Mouse (Mus musculus): ENCODE data around the gene Rpl29.

Rpl29 gene

DNA sequence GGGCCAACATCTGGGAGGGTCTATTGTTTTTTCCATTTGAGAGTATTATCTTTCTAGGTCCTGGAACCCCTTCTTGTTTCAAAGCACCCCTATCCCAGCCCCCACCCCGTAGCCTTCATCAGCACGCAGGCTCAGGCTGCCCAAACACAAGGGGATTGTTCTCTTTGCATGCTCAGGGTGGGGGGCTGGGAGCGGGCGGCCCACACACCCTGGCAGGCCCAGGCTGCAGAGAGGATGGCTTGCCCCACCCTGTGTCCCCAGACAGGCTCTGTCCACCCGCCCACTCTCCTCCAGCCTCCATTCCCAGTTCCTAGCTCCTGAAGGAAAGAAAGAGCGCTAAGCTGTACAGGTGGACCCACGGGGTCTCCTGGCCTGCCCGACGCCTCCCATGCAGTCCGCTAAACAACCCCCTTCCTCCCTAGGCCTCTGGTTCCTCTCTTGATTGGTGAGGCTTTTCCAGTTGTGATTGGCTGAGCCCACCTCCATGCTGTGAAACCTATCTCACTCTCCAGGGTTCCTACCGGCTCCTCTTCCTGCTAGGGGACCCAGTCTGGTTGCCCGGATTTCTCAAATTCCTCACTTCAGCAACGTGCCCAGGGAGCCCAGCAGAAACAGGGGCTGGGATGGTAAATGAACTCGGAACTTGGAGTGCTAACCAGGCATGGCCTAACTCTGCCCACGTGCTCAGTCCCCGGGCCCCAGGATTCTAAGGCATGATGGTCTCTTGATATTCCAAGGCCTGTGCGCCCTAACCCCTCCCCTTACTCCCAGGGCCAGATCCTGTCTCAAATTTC is 25.8 kb downstream of the Rpl29 start:
- no peak for DNase-seq (ENCODE audit: low read depth, low spot score)

DNA sequence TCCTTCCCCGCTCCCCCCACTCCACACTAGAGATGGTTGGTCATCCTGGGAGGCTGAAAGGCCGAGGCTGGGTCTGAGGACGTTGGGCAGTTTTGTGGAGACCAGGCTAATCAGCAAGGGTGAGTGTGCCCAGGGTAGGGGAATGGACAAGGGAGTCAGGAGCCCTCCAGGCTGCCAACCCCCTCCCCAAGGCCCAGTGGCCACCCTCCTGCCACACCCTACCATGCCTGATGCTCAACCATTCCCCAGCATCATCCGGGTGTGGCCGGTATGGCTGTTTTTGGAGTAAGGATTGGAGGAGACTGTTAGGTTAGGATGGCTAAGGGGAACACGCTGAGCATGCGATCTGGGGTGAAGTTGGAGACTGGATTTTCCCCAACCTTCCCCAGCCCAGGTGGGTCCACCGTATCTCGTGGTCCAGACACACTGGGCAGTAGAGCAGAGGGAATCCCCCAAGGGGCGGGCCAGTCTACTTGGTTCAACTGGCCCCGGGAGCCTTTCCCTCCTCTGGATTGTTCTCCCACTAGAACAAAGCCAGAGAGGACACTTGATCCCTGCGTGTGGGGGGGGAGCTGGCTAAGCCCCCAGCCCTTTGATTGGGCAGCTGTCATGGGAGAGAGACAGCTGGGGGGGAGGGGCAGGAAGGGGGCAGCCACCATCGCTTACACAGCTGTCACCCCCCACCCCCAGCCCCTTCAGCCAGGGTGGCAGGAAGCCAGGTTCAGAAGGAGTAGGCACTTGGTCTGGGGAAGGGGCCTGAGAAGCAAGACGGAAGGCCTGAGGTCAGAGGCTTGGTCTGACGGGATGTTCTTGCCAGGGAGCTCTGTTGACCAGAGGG is 27.3 kb downstream of the Rpl29 start:
- no peak for DNase-seq (ENCODE audit: low read depth, low spot score)

DNA sequence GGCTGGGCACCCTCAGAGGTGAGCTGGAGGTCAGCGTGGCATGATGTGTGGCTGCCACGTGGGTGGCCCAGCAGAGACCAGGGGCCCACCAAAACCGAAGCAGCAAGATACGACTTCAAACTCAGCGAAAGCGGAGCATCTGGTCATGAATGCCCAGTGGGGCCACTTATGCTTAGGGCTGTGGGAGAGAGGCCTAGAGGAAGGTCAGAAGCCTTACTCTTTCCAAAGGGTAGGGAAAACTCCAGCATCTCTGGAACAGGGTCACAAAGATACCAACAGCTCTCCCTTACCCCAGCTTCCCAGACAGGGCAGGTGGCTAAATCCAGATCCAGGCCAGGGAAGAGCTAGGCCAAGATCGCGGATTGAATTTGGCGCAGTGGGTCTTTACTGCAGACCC is 27.9 kb downstream of the Rpl29 start:
- no peak for DNase-seq (ENCODE audit: low read depth, low spot score)

DNA sequence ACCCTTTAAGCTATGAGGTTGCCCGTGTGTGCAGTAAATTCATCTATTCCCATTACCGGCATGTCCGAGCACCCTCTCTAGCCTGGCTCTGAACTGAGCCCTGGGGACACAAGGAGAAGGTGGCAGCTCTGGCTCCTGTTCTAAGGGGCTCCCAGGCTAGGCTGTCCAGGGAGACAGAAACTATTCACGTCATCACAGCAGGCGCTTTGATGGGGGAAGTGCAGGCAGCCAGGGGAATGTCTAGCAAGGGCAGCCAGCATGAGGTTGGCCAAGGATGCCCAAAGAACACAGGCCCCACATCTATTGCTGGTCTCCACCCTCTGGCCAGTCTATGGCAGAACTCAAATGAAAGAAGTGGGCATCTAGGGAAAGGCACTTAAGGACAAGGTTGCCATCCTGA is 28.7 kb downstream of the Rpl29 start:
- no peak for DNase-seq (ENCODE audit: low read depth, low spot score)

DNA sequence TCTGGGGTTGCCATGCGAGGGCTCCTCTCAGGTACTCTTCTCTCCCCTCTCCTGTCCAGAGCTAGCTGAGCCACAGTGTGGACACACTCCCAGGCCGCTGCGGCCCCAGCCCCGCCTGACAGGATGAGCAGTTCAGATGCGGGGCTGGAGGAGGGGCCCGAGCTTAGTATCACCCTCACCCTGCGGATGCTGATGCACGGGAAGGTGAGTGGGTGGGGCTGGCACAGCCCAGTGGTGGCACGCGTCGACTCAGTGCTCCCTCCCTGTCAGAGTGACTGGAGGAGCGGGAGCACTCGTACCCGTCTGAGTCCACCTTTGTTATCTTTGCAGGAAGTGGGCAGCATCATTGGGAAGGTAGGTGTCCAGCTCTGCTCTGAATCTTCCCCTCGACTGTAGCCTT is 30.7 kb downstream of the Rpl29 start:
- DNase-seq (ENCODE audit: low read depth, low spot score) = no peak

DNA sequence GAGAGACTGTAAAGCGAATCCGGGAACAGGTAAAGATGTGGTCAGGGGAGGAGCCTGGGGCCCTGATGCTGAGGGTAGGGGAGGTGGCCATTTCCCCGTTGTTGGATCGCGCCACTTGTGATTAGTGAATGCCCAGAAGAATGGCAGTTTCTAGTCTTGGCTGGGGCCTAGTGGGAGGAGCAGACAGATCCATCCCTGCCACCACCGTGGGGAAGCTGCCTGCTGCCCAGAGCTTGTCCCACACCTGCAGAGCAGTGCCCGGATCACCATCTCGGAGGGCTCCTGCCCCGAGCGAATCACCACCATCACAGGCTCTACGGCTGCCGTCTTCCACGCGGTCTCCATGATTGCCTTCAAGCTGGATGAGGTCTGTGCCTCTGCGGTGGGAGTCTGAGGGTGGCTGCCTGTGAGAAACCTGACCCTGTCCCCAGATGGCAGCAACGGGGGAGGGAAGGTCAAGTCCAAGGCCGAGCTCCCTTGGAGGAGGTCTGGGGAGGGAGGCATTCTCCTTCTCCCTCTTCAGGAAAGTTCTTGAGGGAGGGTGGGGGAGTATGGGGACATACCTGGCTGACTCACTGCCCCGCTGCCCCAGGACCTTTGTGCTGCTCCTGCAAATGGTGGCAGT is 31.3 kb downstream of the Rpl29 start:
- no peak for DNase-seq (ENCODE audit: low read depth, low spot score)

DNA sequence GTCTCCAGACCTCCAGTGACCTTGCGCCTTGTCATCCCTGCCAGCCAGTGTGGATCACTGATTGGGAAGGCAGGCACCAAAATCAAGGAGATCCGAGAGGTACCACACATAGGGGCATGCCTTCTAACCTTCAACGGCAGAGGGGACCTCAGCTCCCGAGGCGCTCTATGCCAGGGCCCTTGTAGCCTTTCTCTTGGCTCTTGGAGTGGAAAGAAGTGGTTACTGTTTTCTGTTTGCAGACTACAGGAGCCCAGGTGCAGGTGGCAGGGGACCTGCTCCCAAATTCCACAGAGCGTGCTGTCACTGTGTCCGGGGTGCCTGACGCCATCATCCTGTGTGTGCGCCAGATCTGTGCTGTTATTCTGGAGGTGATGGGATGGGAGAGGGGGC is 31.8 kb downstream of the Rpl29 start:
- DNase-seq (ENCODE audit: low read depth, low spot score) = no peak

DNA sequence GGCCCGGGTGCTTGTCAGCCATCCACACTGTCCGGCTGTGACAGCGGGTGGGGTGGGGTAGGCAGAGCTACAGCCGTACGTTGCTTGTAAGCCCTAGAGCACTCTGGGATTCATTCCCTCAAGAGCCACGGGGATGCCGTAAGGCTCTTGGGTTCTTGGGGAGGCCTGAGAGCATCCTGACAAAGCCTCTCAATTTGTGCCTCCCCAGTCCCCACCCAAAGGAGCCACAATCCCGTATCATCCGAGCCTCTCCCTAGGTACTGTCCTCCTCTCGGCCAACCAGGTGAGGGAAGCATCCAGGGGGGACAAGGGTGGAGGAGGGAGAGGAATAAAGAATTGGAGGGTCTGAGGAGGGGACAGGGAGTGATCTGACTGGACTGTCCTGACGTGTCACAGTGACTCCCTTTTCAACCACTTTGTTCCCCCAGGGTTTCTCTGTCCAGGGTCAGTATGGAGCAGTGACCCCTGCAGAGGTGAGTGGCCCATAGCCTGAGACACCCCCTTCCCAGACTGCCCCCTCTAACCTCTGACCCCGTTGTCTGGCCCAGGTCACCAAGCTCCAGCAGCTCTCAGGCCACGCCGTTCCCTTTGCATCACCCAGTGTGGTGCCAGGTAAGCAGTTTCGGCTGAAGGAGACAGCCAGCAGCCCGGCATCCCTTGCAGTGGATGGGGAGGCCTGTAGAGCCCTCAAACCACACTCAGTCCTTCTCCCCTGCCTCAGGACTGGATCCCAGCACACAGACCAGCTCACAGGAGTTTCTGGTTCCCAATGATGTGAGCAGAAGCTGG is 32.6 kb downstream of the Rpl29 start:
- DNase-seq (ENCODE audit: low read depth, low spot score) = no peak

DNA sequence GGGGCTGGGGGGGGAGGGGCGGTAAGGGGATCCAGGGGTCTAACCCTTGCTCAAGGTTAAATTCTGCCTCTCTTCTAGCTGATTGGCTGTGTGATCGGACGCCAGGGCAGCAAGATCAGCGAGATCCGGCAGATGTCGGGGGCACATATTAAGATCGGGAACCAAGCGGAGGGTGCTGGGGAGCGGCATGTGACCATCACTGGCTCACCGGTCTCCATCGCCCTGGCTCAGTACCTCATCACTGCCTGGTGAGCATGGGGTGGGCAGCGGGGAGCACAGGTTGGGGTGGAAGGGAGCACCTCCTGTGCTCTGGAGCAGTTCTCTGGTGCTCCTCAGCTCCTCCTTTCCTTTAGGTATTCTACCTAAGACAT is 33.2 kb downstream of the Rpl29 start:
- no peak for DNase-seq (ENCODE audit: low read depth, low spot score)

DNA sequence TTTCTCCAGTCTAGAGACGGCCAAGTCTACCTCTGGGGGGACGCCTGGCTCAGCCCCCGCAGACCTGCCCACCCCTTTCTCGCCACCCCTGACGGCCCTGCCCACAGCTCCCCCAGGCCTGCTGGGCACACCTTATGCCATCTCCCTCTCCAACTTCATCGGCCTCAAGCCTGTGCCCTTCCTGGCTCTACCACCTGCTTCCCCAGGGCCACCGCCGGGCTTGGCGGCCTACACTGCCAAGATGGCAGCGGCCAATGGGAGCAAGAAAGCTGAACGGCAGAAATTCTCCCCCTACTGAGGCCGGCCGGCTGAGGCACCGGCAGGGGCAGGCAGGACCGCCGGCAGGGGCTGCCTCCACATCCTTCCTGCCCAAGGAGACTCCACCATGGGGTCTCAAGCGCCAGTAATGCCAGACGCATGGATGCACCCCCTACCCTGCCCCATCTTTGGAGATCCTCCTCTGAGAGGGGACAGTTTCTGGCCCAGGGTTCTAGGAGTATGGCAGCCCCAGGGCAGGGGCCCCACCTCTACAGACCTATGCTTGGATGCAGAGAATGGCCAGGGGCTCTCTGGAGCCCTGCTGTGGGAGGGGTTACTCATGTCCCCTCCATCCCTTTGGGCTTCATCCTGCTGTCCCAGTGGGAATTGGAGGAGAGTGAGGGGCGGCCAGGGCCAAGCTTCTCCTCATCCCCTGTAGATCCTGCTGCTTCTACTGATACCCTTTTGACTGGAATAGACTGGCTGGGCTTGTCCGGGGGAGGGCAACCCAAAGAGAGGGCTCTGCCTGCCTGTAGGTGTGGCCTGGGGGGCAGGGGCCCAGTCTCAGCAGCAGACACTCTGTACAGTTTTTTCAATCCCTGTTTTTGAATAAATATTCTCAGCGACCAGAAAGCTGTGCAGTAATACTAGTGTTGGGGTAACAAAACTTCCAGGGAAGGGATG is 34.1 kb downstream of the Rpl29 start:
- DNase-seq (ENCODE audit: low read depth, low spot score) = no peak

DNA sequence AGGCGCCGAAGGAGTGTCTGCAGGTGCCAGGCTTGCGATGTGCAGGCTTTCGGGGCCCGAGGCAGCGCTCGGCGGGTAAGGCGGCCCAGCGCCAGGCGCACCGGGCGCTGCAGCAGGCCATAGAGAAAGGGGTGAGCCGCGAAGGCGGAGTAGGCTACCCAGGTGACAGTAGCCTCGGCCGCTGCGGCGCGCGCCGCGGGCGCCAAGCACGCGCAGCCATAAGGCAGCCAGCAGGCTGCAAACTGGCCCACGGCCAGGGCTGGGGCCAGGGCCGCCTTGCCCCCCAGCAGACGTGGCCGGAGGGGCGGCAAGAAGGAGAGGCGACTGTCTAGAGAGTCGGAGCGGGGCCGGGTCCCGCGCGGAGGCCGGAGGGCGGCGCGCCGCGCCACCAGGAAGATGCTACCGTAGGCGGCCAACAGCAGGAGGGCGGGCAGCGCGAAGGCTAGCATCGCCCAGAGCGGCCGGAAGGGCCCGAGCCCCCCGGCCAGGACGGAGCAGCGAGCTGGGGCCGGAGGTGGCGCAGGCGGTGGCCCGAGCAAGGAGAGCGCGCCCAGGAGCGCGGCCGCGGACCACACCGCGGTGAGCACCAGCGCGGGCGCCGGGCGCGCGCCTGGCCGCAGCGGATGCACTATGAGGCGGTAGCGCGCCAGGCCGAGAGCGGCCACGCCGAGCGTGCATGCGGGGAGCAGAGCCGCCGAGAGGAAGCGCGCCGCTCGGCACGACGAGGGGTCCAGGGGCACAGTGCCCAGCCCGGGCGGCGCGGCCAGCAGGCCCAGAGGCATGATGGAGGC is 35.7 kb downstream of the Rpl29 start:
- DNase-seq (ENCODE audit: low read depth, low spot score) = peak; percentile 46

DNA sequence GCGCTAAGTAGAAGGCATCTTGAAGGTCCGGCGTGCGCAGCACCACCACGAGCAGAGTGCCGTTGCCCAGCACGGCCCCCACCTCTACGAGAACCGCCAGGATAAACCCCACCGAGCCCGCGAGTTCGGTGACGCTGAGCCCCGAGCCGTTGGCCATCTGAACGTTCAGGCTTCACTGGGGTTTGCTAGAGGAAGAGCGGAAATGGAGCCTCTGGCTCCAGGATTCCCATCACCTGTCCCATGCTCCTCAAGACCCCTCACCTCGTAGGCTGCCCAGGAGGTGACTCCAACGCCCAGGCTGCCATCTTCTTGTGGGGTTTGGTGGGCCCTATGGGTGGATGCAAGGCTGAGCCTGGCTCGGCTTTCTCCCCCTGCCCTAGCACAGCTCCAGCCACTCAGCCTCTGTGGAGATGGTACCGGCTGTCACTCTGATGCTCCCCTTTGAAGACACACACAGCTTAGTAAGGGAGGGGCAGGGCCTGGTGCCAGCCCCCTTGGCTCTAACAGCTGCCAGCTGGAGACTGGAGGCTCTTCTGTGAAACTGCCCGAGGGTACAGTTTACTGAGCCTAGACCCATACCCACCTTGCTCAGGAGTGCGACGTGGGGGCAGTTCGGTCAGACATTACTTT is 36.4 kb downstream of the Rpl29 start, which contains the start of gene Gpr62:
Gene Gpr62 (minus strand): TSS at position 368 of the 630 bp plus-strand sequence.
- DNase-seq (ENCODE audit: low read depth, low spot score) = no peak

DNA sequence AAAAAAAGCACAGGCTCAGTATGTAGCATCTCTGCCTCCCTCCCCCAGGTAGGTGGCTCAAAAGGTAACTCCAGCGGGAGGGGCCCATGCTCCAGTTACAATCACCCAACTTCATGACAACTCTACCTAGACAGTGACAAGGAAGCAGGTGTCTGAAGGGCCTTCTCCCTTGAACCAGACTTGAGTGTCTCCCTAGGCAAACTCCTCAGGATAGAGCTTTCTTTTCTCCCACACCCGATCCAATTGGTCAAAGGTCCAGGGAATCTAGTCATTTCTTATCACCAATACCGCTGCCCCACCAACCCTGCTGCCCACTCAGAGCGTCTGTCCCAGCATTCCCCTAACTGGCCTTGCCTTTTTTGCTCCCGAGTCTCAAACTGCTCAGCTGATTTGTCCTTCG is 37.5 kb downstream of the Rpl29 start:
- DNase-seq (ENCODE audit: low read depth, low spot score) = no peak

DNA sequence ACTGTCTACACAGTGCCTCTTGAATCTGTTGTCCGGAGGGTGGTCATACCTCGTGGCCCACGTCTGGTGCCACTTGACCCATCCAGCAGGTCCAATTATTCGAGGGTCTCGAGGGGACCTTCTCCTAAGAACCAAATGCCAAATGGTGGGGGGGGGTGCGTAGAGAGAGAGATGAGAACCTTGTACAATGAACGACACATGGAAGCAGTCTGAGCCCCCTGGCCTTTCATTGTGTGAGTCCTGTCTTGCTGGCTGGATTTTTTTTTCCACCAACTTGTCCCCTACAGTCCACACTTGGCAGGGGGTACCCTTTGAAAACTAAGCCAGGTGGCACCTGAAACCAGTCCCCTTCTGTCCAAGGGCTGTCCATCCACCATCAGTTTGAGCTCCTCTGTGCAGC is 38.5 kb downstream of the Rpl29 start:
- no peak for DNase-seq (ENCODE audit: low read depth, low spot score)

DNA sequence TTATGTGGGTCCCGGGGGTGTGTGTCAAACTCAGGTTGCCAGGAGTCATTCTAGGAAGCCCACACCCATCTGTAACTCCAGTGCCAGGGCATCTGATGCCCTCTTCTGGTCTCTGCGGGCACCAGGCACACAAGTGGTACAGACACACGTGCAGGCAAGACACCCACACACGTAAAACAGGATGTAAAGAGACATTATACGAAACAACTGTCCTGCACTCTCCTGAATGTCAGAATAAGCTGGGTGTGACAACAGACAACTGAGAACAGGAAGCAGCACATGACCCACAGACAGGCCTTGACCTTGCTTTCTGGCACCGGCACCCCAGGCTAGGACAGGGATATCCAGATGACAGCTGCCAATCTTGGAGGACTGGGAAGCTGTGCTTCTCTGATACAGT is 40.1 kb downstream of the Rpl29 start:
- DNase-seq (ENCODE audit: low read depth, low spot score) = peak; percentile 50

DNA sequence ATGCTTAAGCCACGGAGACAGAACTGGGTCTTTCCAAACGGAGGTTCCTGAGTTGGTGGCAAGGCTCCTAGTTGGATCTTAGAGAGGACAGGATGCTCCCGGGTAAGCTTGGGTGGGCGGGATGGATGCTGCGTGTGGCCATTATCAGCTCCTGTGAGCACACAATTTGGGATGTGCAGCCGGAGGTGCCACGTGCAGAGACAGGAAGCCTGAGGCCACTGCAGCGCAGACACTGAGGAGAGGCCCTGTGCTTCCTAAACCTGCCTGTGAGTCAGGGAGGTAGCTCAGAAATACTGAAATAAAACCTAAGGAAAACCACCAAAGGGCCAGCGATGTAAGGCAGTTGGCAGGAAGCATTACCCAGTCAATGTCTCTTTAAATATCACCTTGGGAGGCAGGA is 40.5 kb downstream of the Rpl29 start:
- DNase-seq (ENCODE audit: low read depth, low spot score) = no peak

DNA sequence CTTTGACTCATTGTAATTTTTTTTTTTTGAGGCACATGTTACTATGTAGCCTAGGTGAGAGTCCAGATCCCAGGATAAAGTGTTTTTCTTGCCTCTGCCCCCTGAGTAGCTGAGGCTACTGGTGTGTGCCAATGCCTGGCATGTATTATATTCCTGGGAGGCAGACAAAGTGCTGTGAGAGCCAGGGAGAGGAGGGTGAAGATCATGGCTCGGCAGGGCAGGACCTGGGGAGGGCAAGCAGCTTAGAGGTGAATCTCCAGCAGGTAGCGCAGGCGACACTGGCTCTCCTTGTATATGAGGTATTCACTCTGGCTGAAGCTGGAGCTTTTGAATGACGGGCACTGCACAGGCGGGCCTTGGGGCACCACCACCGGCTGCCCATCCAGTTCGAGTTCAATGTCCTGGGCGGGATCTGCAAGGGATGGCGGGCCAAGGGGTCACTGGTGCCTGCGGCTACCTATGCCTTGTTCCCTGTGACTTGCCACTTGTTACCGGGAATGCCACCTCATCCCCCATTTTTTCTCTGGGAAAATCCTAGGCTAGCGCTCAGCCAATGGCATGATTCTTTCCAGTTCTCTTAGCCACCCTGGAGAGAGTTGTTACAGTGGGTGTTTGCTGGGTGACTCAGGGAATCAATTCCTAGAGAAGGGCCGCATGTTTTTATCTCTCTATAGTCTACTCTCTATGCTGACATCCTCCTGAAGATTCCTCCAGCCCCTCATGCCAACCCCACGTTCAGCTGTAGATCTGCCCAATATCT is 41.9 kb downstream of the Rpl29 start:
- no peak for DNase-seq (ENCODE audit: low read depth, low spot score)

DNA sequence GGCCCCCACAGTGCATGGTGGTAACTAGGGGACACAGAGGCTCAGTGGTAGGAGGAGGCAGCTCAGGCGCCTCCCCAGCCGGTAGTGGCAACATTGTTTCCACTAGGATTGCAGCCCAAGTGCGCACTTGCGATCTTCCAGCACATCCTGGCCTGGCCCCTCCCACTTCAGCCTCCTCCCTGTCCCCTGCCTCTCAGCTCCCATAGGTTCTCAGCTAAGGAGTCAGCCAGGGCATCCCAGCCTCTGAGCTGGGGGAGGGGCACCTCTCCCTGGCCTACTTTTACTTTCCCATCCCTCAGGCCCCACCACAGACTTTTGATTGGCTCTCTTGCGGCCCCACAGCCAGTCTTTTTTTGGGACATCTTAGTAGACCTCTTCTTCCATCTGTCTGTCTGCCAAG is 42.6 kb downstream of the Rpl29 start:
- no peak for DNase-seq (ENCODE audit: low read depth, low spot score)

DNA sequence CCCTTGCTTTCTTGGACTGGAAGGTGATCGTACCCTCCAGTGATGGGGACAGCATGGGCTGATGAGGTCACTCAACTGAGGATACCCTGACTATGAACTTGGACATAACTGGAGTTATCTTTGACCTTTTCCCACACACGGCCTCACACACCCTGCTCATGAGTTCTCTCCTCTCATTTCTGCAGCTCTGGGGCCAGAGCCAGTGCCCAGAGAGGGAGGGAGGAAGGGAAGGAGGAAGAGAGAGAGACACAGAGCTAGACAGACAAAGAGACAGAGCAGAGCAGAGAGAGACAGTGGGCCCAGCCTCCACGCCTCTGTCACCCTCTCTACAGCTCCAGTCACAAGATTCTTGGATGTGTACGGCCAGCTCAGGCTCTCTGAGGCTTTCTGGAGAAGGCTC is 43.1 kb downstream of the Rpl29 start:
- DNase-seq (ENCODE audit: low read depth, low spot score) = no peak
